Mouse (Mus musculus) myocyte (in vitro differentiated cells): Measurements from ENCODE around the gene Adamts14. TPM values are rescaled to one million over a fixed set of nuclear protein-coding genes. Genes with fewer than 3 reads are reported as not detected.

ENCODE experiments used
- H3K27me3 ChIP-seq: one replicate; pipeline ENCODE4 v1.6.1; 2011; ENCODE audit not compliant: control insufficient read depth, insufficient read depth, insufficient read length
- H3K36me3 ChIP-seq: one replicate; pipeline ENCODE4 v1.6.1; 2011; ENCODE audit not compliant: control insufficient read depth, insufficient read depth
- H3K4me2 ChIP-seq: one replicate; pipeline ENCODE4 v1.6.1; 2011; ENCODE audit warnings: low read depth, control low read depth
- H3K4me3 ChIP-seq: one replicate; pipeline ENCODE4 v1.5.1; 2011; ENCODE audit warnings: mild to moderate bottlenecking, control low read depth, moderate library complexity
- H3K79me2 ChIP-seq: one replicate; pipeline ENCODE4 v1.6.1; 2011; ENCODE audit not compliant: control insufficient read depth, insufficient read depth
- H3ac ChIP-seq: one replicate; pipeline ENCODE4 v1.6.1; 2011; ENCODE audit not compliant: control insufficient read depth, insufficient read length
- CEBPB ChIP-seq: IDR thresholded peaks from 2 replicates; pipeline ENCODE4 v1.6.1; 2011; ENCODE audit warnings: mild to moderate bottlenecking, moderate library complexity; ENCODE audit not compliant: poor library complexity, insufficient read depth, severe bottlenecking
- E2F4 ChIP-seq: IDR thresholded peaks from one replicate; pipeline ENCODE4 v1.6.1; 2011; ENCODE audit warnings: mild to moderate bottlenecking, control low read depth, moderate library complexity; ENCODE audit not compliant: insufficient read depth
- MAX ChIP-seq: IDR thresholded peaks from one replicate; pipeline ENCODE4 v1.6.1; 2011; ENCODE audit warnings: low read depth, mild to moderate bottlenecking, control low read depth
- MYOD1 ChIP-seq, 3 experiments: IDR thresholded peaks; one replicate each; pipeline ENCODE4 v1.6.1; 2011; ENCODE audit warnings: control low read depth in 2 of 3, low read depth in 2 of 3, mild to moderate bottlenecking in 2 of 3, moderate library complexity in 1 of 3; ENCODE audit not compliant: insufficient read length in 2 of 3, control insufficient read depth in 1 of 3
- MYOG ChIP-seq, 3 experiments: IDR thresholded peaks; one replicate each; pipeline ENCODE4 v1.6.1; 2011; ENCODE audit warnings: control low read depth in 2 of 3, low read depth in 2 of 3, mild to moderate bottlenecking in 2 of 3; ENCODE audit not compliant: insufficient read length in 2 of 3, control insufficient read depth in 1 of 3, insufficient read depth in 1 of 3
- POLR2A ChIP-seq: IDR thresholded peaks from one replicate; pipeline ENCODE4 v1.6.1; 2011; ENCODE audit warnings: low read depth, mild to moderate bottlenecking, control low read depth, moderate library complexity; ENCODE audit not compliant: insufficient read length
- POLR2AphosphoS2 ChIP-seq: IDR thresholded peaks from one replicate; pipeline ENCODE4 v1.6.1; 2011; ENCODE audit warnings: low read depth, control low read depth; ENCODE audit not compliant: insufficient read length
- REST ChIP-seq: IDR thresholded peaks from one replicate; pipeline ENCODE4 v1.6.1; 2011; ENCODE audit warnings: mild to moderate bottlenecking, control low read depth, moderate library complexity; ENCODE audit not compliant: insufficient read depth, insufficient read length
- SRF ChIP-seq: IDR thresholded peaks from one replicate; pipeline ENCODE4 v1.6.1; 2011; ENCODE audit warnings: low read depth; ENCODE audit not compliant: control insufficient read depth, insufficient read length
- TCF12 ChIP-seq: IDR thresholded peaks from one replicate; pipeline ENCODE4 v1.6.1; 2011; ENCODE audit warnings: mild to moderate bottlenecking, control low read depth; ENCODE audit not compliant: poor library complexity, insufficient read depth, severe bottlenecking
- TCF3 ChIP-seq: IDR thresholded peaks from one replicate; pipeline ENCODE4 v1.6.1; 2011; ENCODE audit warnings: low read depth, control low read depth; ENCODE audit not compliant: insufficient read length
- USF1 ChIP-seq: IDR thresholded peaks from one replicate; pipeline ENCODE4 v1.6.1; 2011; ENCODE audit warnings: low read depth, mild to moderate bottlenecking, control low read depth, moderate library complexity
- polyA plus RNA-seq: library from polyadenylated mRNA; unstranded; fragments of >200 nt; fragmentation: generic; extraction: Trizol; gene quantifications from one replicate; pipeline ENCODE4 v1.2.1, GENCODE M21; 2012; ENCODE audit warnings: missing spikeins

Adamts14 gene
- polyA plus RNA-seq, 1 experiment: 31.0 TPM

DNA sequence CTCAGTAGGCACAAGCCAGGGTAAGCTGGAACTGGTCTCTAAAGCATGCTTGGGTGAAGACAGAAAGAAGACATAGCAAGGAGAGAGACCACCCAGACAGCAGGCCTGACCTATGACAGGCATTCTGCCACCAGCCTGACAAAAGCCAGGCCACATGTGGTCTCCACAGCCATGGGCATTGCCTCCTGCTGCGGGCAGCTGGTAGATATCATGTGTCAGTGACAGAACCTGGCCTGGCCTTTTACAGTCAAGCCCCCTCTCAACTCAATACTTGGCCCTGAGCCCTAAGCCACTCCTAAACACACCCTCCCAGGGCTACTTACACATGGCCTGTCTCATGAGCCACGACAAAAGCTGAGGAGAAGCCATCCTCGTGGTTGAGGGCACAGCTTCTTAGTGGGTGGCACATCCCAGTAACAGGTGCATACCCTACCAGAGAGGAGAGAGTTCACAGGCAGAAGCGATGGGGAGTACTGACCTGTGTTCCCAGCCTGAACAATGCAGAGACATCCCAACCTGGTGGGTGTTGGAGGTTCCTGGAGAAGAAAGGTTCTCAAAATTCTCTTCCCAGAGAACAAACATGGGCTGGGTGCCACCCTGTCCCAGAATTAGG, 46.3 kb downstream of the Adamts14 start:
- H3K4me2 ChIP-seq: peak overlapping the region; percentile 33
- H3K36me3 ChIP-seq: peaks cover 23% of the 10 kb centered on the region
- H3K27me3 ChIP-seq: no peaks in the 10 kb centered on the region
- no peak overlapping the region for H3ac ChIP-seq
- H3K79me2 ChIP-seq: no peaks in the 10 kb centered on the region
- TF ChIP-seq TCF3: peak; percentile 97
- TF ChIP-seq MYOG (IDR thresholded peaks at IDR 0.05; ENCODE audit: control insufficient read depth in 1 of 3, insufficient read depth in 1 of 3, insufficient read length in 2 of 3, low read depth in 2 of 3): peak; percentile 72 to 98 (median 96)
- TF ChIP-seq CEBPB: no peak
- no peak for TF ChIP-seq POLR2A
- TF ChIP-seq USF1: no peak
- TF ChIP-seq MYOD1 (IDR thresholded peaks at IDR 0.05; ENCODE audit: control insufficient read depth in 1 of 3, insufficient read length in 2 of 3, low read depth in 2 of 3): peak; percentile 57 to 89 (median 83)
- peak; percentile 93 for TF ChIP-seq TCF12
- no peak for TF ChIP-seq POLR2AphosphoS2
- peak; percentile 95 for TF ChIP-seq SRF
- no peak for TF ChIP-seq REST
- peak; percentile 66 for TF ChIP-seq MAX
- TF ChIP-seq E2F4: no peak
- H3K4me3 ChIP-seq: no peak overlapping the region

DNA sequence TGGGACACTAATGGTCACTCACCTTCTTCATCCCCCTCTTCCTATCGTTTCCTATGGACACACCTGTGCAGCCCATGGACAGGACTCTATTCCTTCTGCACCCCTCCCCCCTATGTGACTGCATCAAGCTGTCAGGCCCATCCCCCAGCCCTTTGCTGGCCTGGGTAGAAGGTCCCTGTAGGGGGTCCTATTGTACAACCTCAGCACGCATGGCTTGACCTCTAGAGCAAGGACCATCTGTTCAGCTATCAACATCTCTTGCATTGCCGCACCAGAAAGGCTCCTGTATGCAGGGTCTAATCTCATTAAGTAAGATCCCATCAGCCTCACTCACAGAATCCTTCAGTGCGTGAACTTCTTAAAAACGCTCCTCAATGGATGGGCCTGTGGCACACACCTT, 47.5 kb downstream of the Adamts14 start:
- H3K27me3 ChIP-seq: no peaks in the 10 kb centered on the region

DNA sequence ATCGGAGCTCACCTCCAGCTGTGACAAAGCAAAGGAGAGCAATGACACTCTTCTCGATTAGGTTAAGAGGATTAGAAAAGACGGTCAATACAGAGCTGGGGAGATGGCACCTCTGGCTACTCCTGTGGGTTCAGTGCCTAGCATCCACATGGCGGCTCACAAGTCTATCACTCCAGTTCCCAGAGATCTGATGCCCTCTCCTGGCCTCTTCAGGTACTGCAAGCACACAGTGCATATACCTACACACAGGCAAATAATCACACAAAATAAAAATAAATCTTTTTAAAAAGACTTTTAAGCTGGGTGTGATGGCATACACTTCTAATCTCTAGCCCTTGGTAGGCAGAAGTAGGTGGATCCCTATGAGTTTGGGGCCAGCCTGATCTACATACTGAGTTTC, 53.9 kb downstream of the Adamts14 start:
- no peak overlapping the region for H3ac ChIP-seq
- H3K36me3 ChIP-seq: peaks cover 36% of the 10 kb centered on the region
- TF ChIP-seq TCF3 (no peak), REST (no peak), MYOD1 (IDR thresholded peaks at IDR 0.05; ENCODE audit: control insufficient read depth in 1 of 3, insufficient read length in 2 of 3, low read depth in 2 of 3) (no peak), CEBPB (no peak), POLR2AphosphoS2 (no peak), E2F4 (no peak), MAX (no peak), POLR2A (no peak), SRF (no peak), USF1 (no peak), TCF12 (no peak), MYOG (IDR thresholded peaks at IDR 0.05; ENCODE audit: control insufficient read depth in 1 of 3, insufficient read depth in 1 of 3, insufficient read length in 2 of 3, low read depth in 2 of 3) (no peak)
- H3K4me3 ChIP-seq: no peak overlapping the region
- no peaks in the 10 kb centered on the region for H3K27me3 ChIP-seq
- H3K4me2 ChIP-seq: no peak overlapping the region
- no peaks in the 10 kb centered on the region for H3K79me2 ChIP-seq

More for the DNA sequence above, 47.5 kb downstream of the Adamts14 start:
- Histone ChIP-seq H3K79me2 (no peaks in the 10 kb centered on the region), H3K4me3 (no peak overlapping the region), H3ac (no peak overlapping the region), H3K4me2 (no peak overlapping the region), H3K36me3 (peaks cover 23% of the 10 kb centered on the region)
- TF ChIP-seq REST: no peak
- no peak for TF ChIP-seq USF1
- TF ChIP-seq POLR2AphosphoS2: no peak
- no peak for TF ChIP-seq E2F4
- no peak for TF ChIP-seq CEBPB
- no peak for TF ChIP-seq MAX
- no peak for TF ChIP-seq POLR2A
- no peak for TF ChIP-seq MYOD1 (IDR thresholded peaks at IDR 0.05; ENCODE audit: control insufficient read depth in 1 of 3, insufficient read length in 2 of 3, low read depth in 2 of 3)
- TF ChIP-seq MYOG (IDR thresholded peaks at IDR 0.05; ENCODE audit: control insufficient read depth in 1 of 3, insufficient read depth in 1 of 3, insufficient read length in 2 of 3, low read depth in 2 of 3): no peak
- TF ChIP-seq TCF3: no peak
- no peak for TF ChIP-seq SRF
- no peak for TF ChIP-seq TCF12

DNA sequence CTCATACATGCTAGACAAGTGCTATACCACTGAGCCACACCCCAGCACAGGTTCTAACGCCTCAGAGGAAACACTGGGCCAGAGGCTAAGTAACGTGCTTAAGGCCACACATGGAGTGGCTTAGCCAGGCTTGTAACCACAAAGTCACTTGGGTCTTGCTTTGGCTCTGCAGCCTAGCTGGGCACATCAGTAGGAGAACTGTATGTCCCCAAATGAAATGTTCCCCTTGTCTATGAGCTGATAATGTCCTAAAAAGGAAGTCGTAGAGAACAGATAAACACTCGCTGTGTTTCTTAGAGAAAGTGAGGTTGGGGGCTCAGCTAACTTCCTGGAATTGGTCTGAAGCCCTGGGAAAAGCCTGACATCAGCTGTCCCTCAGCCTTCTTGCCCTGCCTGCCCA, 57.1 kb downstream of the Adamts14 start:
- H3K79me2 ChIP-seq: no peaks in the 10 kb centered on the region

More for the DNA sequence above, 57.1 kb downstream of the Adamts14 start:
- Histone ChIP-seq H3ac (no peak overlapping the region), H3K27me3 (no peaks in the 10 kb centered on the region), H3K36me3 (peaks cover 17% of the 10 kb centered on the region), H3K4me3 (no peak overlapping the region), H3K4me2 (no peak overlapping the region)
- TF ChIP-seq POLR2AphosphoS2: no peak
- no peak for TF ChIP-seq TCF12
- TF ChIP-seq MYOG (IDR thresholded peaks at IDR 0.05; ENCODE audit: control insufficient read depth in 1 of 3, insufficient read depth in 1 of 3, insufficient read length in 2 of 3, low read depth in 2 of 3): no peak
- TF ChIP-seq TCF3: no peak
- no peak for TF ChIP-seq USF1
- no peak for TF ChIP-seq CEBPB
- no peak for TF ChIP-seq REST
- TF ChIP-seq MYOD1 (IDR thresholded peaks at IDR 0.05; ENCODE audit: control insufficient read depth in 1 of 3, insufficient read length in 2 of 3, low read depth in 2 of 3): no peak
- no peak for TF ChIP-seq E2F4
- no peak for TF ChIP-seq MAX
- no peak for TF ChIP-seq SRF
- TF ChIP-seq POLR2A: no peak
